Mouse (Mus musculus): ENCODE results near the gene Artn.

DNA sequence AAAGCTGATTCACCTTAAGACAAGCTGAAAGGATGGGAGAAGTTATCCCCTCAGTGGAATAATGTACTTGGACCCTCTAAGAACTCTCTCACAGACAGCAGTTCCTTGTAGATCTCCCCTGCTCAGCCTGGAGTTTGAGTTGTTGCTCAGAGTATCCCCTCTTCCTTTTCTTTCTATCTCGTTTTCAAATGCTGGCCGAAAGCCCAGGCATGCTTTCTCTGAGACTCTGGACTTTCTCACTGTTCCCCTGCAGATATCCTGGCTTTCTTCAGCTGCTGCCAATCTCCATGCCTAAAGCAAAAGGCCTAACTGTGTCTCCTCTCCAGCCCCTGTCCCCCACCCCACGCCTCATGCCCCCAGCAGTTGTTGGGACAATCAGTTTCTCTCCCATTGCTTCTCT is 11.3 kb downstream of the Artn start:
- TF ChIP-seq CTCF (IDR thresholded peaks at IDR 0.05; ENCODE audit: borderline replicate concordance, insufficient read depth, low read depth, low read length) (no peak), POLR2A (IDR thresholded peaks at IDR 0.05; ENCODE audit: borderline replicate concordance, insufficient read depth, low read length) (no peak)
